Mouse (Mus musculus) heart, embryonic 15.5 days (tissue): ENCODE data around the gene Ube2d1. TPM values are rescaled to one million over a fixed set of nuclear protein-coding genes. Genes with fewer than 3 reads are reported as not detected.

Experiments
- ATAC-seq: fragments of 200-750 bp; cut with Nextera tagmentation; replicated peaks from 2 replicates; pipeline ENCODE4 v1.8.0; 2017; ENCODE audit warnings: low read depth, moderate TSS enrichment; ENCODE audit not compliant: insufficient number of reproducible peaks, insufficient read depth, low FRiP score
- H3K27ac ChIP-seq: fragments of 300-500 bp; sonication (generic); 2 replicates; pipeline ENCODE4 v1.5.1; 2015; ENCODE audit warnings: mild to moderate bottlenecking, inconsistent platforms
- H3K27me3 ChIP-seq: fragments of 300-500 bp; sonication (generic); 2 replicates; pipeline ENCODE4 v1.6.1; 2015; ENCODE audit warnings: inconsistent platforms
- H3K36me3 ChIP-seq: fragments of 300-500 bp; sonication (generic); 2 replicates; pipeline ENCODE4 v1.6.1; 2015; ENCODE audit warnings: mild to moderate bottlenecking, inconsistent platforms
- H3K4me1 ChIP-seq: fragments of 300-500 bp; sonication (generic); replicated peaks from 2 replicates; pipeline ENCODE4 v1.6.1; 2015; ENCODE audit warnings: inconsistent platforms
- H3K4me2 ChIP-seq: fragments of 300-500 bp; sonication (generic); 2 replicates; pipeline ENCODE4 v1.6.1; 2015; ENCODE audit warnings: inconsistent platforms, mild to moderate bottlenecking, moderate library complexity
- H3K4me3 ChIP-seq: fragments of 300-500 bp; sonication (generic); 2 replicates; pipeline ENCODE4 v1.5.1; 2015; ENCODE audit warnings: mild to moderate bottlenecking, inconsistent platforms
- H3K9ac ChIP-seq: fragments of 300-500 bp; sonication (generic); 2 replicates; pipeline ENCODE4 v1.6.1; 2015; ENCODE audit warnings: mild to moderate bottlenecking, inconsistent platforms
- H3K9me3 ChIP-seq: fragments of 300-500 bp; sonication (generic); replicated peaks from 2 replicates; pipeline ENCODE4 v1.6.1; 2016; ENCODE audit warnings: inconsistent platforms
- WGBS: fragments of 180-500 bp; shearing (Covaris S2); methylation state at CpG from one replicate; pipeline ENCODE4 v1.1.7; 2015; ENCODE audit warnings: mixed read lengths; 5-methylcytosine and 5-hydroxymethylcytosine counted together
- polyA plus RNA-seq: library from polyadenylated mRNA; unstranded; fragments of >200 nt; fragmentation: Nextera tagmentation; extraction: Ambion mirVana; gene quantifications from 2 replicates; pipeline ENCODE4 v1.2.1, GENCODE M21; 2015

The Ube2d1 gene
- polyA plus RNA-seq, 1 experiment from 2014 or later = 53.9 TPM

DNA sequence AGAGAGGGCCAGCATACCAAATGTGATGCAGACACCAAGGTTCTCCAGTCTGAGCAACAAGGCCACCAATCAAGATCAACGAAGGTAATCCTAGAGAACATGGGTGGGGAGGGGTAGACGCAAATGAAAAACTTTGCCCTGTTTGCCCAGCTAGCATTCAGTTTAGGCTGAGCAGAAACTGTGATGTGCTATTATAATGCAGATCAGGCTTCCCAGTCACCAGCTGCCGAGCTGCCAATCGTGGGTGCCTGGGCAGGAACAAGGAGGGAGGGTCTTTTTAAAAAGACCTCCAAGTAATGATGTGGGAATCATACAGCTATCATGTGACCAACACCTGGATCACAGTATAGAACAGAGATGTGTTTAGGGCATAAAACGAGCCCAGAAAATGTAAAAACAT is 62.0 kb downstream of the Ube2d1 start:
- no peak overlapping the region for H3K4me2 ChIP-seq
- no peaks in the 10 kb centered on the region for H3K27me3 ChIP-seq
- ATAC-seq = no peak
- WGBS = 88% methylated on average over 5 of the region's 5 CpGs
- no peak overlapping the region for H3K9ac ChIP-seq
- H3K27ac ChIP-seq = no peak overlapping the region
- peaks cover 3% of the 10 kb centered on the region for H3K4me1 ChIP-seq
- H3K4me3 ChIP-seq = no peak overlapping the region
- H3K9me3 ChIP-seq = no peaks in the 10 kb centered on the region
- peaks cover 19% of the 10 kb centered on the region for H3K36me3 ChIP-seq

DNA sequence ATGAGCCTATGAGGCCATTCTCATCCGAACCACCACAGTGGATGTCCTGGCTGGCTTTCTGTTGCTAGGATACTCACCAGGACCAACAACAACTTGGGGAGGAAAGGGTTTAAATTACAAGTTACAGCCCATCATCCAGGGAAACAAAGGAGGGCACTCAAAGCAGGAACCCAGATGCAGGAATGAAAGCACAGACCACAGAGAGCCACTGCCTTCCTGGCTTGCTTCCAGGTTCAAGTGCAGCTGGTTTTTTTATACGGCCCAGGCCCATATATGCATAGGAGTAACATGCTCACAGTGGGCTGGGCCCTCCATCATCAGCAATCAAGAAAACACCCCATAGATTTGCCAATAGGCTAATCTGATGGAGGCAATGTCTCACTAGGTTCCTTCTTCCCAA is 62.4 kb downstream of the Ube2d1 start:
- no peak for ATAC-seq
- H3K27me3 ChIP-seq = no peaks in the 10 kb centered on the region
- no peak overlapping the region for H3K4me2 ChIP-seq
- no peaks in the 10 kb centered on the region for H3K9me3 ChIP-seq
- no peak overlapping the region for H3K9ac ChIP-seq
- H3K4me3 ChIP-seq = no peak overlapping the region
- no peak overlapping the region for H3K27ac ChIP-seq
- peaks cover 16% of the 10 kb centered on the region for H3K36me3 ChIP-seq
- 87% methylated on average over 2 of the region's 2 CpGs for WGBS
- peaks cover 8% of the 10 kb centered on the region for H3K4me1 ChIP-seq

DNA sequence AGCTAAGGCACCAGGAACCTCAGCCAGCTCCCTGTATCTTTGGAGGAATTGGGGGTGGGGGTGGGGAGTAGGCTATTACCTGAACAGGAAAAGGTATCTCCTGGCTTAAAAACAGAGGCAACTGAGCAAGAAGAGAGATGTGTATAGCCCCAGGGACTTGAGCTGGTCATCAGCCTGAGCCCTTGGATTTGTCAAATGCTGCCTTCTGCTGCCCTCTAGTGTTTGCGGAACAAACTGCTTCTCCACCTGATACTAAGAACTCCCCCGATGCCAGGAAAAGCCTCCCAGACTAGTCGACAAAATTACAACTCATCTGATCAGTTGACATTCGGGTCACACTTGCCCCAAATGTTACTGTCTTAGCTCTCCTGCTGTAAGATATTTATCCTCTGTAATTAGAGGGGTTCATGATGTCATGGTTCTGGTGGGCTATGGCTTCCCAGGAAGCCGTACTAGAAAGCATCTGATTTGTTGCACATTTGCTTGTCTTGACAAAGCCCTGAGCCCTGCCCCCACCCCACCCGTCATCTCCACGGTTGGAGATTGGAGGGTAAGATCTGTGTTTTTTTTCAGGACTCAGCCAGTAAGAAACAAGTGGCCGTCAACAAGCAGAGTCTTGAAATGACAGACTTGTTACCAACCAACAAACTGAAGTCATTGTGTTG is 66.7 kb downstream of the Ube2d1 start:
- Histone ChIP-seq H3K27ac (no peak overlapping the region), H3K4me1 (peaks cover 8% of the 10 kb centered on the region), H3K4me3 (no peak overlapping the region), H3K36me3 (peaks cover 5% of the 10 kb centered on the region; the same call in 1 of the 2 replicates), H3K4me2 (no peak overlapping the region), H3K27me3 (no peaks in the 10 kb centered on the region), H3K9ac (no peak overlapping the region), H3K9me3 (no peaks in the 10 kb centered on the region)
- 13% methylated on average over 8 of the region's 8 CpGs for WGBS
- ATAC-seq = no peak; the same call in 1 of the 2 replicates

DNA sequence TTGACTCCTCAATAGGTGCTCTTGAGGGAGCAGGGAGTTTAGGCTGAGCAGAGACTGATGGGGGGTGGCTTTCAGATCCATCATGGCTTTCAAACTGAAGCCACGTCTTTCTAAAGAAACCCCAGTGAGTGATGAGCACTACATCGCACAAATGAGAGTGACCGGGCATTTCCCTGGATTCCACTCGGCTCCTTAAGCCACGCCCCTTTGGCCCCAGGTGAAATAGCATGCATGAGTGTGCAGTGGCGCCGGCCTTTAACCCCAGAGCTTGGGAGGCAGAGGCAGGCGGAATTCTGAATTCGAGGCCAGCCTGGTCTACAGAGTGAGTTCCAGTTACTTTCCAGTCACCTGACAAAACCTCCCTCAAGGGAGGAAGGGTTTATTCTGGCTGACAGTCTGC is 69.1 kb downstream of the Ube2d1 start:
- no peaks in the 10 kb centered on the region for H3K27me3 ChIP-seq
- no peak overlapping the region for H3K27ac ChIP-seq
- H3K9me3 ChIP-seq = no peaks in the 10 kb centered on the region
- ATAC-seq = no peak
- H3K4me3 ChIP-seq = no peak overlapping the region
- WGBS = 79% methylated on average over 9 of the region's 9 CpGs
- H3K4me1 ChIP-seq = peaks cover 8% of the 10 kb centered on the region
- no peak overlapping the region for H3K4me2 ChIP-seq
- H3K36me3 ChIP-seq = no peaks in the 10 kb centered on the region
- no peak overlapping the region for H3K9ac ChIP-seq

Other genes starting within 250 kb of the Ube2d1 start
- 19.2 and 22.4 TPM in 2 replicates for gene Bicc1, start 125.6 kb downstream of the Ube2d1 start, polyA plus RNA-seq
- gene Tfam, start 47.0 kb downstream of the Ube2d1 start, polyA plus RNA-seq = 52.7 and 53.8 TPM in 2 replicates
- 168 and 214 TPM in 2 replicates for gene Cisd1, start 59.7 kb upstream of the Ube2d1 start, polyA plus RNA-seq
- 6.5 and 7.7 TPM in 2 replicates for gene Ipmk, start 62.5 kb upstream of the Ube2d1 start, polyA plus RNA-seq